Mouse (Mus musculus) heart, postnatal 36 days (tissue): ENCODE data around the gene Fbln1. TPM values are rescaled to one million over a fixed set of nuclear protein-coding genes. Genes with fewer than 3 reads are reported as not detected.

Source experiments
- DNase-seq, 2 experiments: peaks; one replicate each; pipeline ENCODE4 v3.0.0; 2021 to 2022
- intact Hi-C: fragments of 180-260 bp; cut with DNase I; formaldehyde crosslinking; loops from one replicate; pipeline ENCODE4 v1.15.1; 2025
- total RNA-seq, 2 experiments: library from RNA; stranded (reverse); gene quantifications; 2 replicates each; pipeline ENCODE4 v1.2.3; 2021

Fbln1 gene
- total RNA-seq = 10 to 100 TPM; 88.9 to 98.0 TPM

DNA sequence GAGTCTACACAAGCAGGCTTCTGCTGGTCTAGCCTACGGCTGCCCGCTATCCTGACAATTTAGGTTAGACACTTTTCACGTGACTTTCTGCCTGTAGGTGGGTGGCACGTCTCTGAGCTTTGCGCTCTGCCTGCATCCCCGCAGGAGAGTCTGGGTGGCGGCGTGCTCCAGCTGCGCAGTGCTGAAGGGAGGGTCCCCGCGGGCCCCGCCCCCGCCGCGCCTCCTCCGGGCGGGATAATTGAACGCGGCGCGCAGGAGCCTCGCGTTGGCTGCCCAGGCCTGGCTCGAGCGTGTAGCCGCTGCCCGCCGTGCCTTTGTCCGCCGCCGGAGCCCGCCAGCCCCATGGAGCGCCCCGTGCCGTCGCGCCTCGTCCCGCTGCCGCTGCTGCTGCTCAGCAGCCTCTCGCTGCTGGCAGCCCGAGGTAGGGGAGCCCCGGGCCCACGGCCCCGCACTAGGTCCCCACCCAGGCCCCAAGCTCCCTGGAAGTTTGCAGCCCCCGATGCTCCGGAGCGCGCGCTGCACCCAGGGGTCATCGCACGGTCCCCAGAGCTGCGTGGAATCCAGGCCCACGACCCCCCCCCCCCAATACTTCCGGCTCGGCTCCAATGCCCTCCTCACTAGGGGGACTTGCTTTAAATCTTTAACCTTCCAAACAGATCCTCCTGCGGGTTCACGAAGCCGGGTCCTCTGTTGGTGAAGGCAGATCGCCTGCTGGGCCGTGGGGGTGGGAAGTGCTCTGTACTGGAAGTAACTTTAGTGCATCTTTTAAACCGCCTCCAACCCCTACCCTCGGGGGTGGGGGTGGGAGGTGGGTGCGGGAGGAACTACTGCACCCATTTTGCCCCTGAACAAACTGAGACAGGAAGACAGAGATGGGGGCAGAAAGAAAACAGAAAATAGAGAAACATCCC, at the start of gene Fbln1:
Gene Fbln1 (plus strand): TSS at position 158 of the 911 bp plus-strand sequence.
- intact Hi-C loops = no loop called here

DNA sequence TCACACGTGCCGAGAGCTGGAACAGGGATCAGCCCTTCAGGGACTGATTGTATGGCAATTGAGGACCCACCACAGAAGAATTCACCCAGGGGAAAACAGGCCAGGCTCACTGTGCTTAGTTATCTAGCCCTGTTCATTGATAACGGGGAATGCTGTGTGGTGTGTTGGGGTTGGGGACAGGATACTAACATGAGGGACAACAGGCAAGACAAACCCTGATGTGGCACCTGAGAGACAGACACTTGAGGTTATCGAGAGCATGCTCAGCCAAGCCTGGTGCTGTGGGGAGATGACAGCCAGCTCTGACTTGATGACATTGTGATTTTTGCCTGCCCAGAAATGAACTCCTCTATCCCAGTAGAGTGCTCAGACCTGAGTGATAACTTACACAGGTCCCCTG, 49.6 kb upstream of the Fbln1 start:
- intact Hi-C loops = no loop called here

More for the DNA sequence above, at the start of gene Fbln1:
- DNase-seq = peak; percentile 74 to 75

DNA sequence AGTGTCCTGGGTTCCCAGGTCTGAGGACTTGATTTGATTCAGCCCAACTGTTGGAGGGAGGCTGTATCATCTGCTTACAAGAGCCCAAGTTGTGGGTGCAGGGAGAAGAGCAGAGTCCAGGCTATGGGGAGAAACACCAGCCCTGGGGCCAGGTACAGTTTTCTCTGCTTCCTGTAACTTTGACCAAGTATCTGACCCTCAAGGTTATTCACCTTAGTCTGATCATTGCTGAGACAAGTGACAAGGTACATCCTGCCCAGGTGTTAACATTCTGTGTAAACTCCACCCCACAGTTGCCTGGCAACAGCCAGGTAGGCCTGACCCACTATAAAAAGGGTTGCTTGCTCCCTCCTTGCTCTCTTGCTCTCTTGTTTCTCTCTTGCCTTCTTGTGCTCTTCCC, 44.3 kb upstream of the Fbln1 start:
- intact Hi-C loops = no loop called here
- DNase-seq = no peak

More for the DNA sequence above, 49.6 kb upstream of the Fbln1 start:
- DNase-seq = peak in 1 of 2 experiments; percentile 15

DNA sequence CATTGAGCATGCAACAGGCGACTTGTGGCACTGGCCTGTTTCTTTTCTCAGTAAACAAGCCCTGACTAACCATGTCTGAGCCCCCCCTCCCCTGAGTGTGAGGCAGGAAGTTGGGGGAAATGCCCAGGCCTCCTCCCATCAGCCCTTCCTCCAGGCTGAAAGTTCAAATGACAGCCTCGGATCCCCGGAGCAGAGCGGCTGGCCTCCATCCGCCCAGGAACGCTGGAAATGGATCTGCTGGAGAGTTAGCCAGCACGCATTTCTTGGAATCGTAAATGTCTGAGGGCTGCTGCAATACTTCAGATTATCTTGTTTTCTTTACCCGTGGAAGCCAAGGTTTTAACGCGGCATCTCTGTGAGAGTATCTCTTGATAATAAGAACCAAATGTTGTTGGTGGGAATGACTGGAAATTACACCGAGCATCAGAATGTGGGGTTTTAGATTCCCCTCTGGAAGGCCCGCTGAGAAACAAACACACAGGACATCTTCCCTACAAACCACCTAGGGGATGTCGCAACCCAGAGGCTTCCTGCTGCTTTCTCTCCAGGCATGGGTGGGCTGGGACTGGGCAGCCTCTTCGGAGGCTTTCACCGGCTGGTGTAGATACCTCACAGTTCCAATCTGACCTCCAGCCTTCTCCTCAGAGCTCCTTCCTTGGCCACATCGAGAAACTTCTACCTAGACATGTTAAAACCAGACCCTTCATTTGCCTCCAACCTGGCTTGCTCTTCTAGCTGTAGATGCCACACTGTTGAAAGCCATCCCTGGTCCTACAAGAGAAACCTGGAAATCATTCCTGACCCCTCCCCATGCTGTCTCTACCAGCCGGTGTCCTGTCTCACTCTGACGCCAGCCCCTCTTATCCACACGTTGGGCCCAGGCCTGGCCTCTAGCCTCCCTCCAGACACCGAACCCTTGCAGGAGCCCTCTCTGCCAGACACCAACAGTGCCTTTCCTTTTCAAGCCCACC, 42.8 kb upstream of the Fbln1 start:
- intact Hi-C loops = no loop called here
- DNase-seq = peak; percentile 54

DNA sequence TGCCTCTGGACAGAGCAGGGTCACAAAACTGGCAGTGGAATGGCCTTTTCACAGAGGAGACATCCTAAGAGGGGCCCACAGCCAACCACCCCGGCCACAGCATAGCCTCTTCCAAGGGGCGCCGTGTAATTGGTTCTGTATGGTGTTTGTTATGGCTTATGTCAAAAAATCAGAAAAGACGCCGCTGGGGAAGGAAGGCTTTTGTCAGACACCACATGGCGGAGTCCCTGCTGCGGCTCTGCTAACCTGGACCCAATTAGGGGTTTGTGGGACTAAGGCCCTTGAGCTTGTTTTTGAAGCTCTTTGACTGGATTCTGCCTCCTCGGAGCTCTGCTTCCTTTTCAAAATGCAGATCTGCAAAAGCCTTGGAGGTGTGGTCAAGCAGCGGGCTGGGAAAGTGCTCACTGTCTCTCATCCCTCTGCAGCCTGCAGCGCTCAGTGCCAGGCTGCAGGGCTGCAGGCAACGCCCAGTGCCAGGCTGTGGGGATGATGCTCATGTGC, 39.3 kb upstream of the Fbln1 start:
- no peak for DNase-seq
- intact Hi-C loops = no loop called here

GRCm38 (mm10) chr15:85167086-85167679, 38.6 kb upstream of the Fbln1 start:
- intact Hi-C loops = no loop called here
- DNase-seq = no peak

DNA sequence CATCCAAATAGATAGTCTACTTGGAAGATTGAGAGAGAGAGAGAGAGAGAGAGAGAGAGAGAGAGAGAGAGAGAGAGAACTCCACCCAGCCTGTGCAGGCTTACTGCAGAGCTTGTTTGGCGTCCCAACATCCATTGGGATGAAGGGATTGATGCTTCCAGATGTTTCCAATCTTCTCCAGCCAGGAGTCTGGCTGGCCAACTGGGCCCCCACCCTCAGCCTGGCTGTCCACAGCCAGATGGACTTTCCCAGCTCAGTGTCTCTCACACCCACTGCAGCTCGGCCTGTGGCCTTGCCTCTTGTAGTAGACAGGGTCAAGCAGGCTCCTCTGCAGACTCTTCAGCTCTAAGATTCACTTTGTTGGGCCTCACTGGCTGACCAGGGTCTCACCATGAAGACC, 33.7 kb upstream of the Fbln1 start:
- intact Hi-C loops = no loop called here
- DNase-seq = peak; percentile 43 to 49

DNA sequence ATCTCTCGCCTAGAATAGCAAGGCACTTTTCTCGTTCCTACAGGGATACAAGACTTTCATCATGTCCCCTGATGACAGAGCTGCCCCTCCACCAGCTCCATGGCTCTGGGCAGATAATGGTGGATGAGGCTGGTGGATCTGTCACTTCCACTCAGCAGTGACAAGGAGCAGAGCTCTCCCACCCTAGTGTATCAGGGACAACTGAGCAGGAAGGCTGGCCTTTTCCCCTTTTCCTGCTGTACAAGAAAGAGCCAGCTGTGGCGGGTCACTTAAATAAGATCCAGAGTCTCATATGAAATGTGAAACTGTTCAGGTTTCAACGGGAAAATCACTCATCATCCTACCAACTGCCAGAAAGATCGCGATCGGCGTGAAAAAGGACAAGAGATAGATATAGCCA, 32.3 kb upstream of the Fbln1 start:
- no peak for DNase-seq
- intact Hi-C loops = no loop called here

GRCm38 (mm10) chr15:85174060-85174459, 31.7 kb upstream of the Fbln1 start:
- no peak for DNase-seq
- intact Hi-C loops = no loop called here

DNA sequence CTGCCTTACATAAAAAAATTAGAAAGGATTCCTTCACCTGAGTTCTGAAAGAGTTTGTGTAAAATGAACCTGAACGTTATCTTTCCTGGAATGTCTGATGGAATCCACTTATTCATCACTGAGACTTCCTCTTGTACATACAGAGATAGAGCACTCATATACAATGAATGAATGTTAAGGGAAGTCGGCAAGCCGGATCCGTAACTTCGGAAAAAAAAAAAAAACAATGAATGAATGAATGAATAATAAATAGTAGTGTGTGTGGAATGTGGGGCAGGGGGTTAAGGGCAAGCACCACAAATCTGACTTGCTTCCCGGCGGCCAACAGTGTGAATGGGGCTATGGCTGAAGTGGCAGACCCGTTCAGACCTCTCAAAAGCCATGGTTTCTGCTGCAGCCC, 28.2 kb upstream of the Fbln1 start:
- intact Hi-C loops = no loop called here
- peak in 1 of 2 experiments; percentile 45 for DNase-seq

DNA sequence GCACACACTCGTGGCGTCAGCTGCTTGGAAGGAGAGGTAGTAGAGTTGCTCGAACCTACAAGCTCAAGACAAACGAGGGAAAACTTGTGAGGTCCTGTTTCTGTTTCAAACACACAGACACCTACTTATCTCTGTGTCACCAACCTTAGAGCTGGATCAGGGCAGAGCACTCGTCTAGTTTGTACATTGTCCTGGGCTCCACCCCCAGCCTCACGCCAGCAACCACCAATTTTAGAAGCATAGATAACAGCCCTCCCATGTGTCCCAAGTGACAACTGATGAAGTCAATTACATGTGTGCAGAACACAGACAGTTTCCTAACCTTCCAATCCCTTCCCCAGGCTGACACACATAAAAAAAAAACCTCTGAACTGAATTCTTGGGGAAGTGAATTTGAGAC, 27.6 kb upstream of the Fbln1 start:
- intact Hi-C loops = no loop called here

DNA sequence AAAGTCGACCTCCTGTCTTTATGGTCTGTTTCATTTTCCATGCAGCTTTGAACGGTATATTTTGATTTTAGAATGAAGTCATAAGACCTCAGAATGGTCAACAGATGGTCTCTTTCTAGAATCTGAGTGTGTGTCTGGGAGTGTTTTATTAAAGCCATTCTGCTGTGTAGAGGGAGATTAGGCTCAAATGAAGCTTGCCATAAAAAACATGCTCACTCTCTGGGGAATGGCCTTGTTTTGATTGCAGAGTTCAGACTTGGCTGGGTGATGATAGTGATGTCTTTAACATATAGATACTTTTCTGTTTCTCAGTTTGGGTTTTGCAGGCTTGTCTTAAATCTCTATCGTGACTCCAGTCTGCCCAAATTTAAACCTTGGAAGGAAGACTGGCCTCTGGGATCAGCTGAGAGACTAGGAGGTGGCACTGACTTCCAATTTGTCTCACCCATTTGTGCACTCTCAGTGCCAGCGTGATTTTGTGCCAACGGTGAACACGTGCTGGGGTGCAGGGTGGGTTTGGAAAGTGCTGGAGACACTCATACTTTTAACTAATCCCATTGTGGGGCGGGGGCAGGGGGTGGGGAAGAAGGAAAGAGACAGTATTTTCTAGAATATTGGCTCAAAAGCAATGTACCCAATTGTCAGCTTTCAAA, 26.1 kb upstream of the Fbln1 start:
- intact Hi-C loops = no loop called here
- peak in 1 of 2 experiments; percentile 42 for DNase-seq

More for the DNA sequence above, 27.6 kb upstream of the Fbln1 start:
- no peak for DNase-seq

- intact Hi-C loops = no loop called here
- no peak for DNase-seq
These were observed 25.4 kb upstream of the Fbln1 start for GRCm38 (mm10) chr15:85180368-85180767.

DNA sequence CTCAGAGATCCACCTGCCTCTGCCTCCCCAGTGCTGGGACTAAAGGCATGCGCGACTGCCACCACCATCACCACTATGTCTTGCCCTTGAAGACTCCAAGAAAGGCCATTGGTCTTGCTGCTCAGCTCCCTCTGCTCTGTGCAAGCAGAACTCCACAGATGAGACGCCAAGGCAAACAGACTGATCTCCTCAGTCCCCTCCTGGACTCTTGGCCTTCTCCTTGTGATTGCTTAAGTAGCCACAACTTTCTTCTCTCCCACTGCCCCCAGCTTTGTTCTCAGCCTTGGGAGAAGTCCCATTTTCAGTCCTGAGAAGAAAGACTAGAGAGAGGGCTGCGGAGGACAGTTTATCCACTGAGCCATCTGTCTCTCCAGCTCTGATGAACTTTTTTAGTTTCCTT, 23.7 kb upstream of the Fbln1 start:
- no peak for DNase-seq
- intact Hi-C loops = no loop called here

DNA sequence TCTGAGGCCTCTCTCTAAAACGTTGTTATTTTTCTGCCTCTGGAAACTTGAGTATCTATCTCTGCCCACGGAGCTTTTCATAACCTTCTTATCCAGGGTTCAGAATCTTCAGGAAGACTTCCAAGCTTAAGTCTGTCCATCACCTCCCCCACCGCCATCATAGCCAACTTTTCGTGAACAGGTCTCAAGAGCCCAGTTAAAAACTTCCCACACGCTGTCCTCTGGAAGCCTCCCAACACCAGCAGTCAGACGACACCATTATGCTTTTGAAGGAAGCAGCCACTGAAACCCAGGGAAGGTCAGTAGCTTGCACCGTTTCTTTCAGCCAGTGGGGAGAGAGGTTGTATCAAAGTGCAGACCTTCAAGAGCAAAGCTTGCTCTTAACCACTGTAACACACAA, 18.8 kb upstream of the Fbln1 start:
- DNase-seq = no peak
- intact Hi-C loops = no loop called here

DNA sequence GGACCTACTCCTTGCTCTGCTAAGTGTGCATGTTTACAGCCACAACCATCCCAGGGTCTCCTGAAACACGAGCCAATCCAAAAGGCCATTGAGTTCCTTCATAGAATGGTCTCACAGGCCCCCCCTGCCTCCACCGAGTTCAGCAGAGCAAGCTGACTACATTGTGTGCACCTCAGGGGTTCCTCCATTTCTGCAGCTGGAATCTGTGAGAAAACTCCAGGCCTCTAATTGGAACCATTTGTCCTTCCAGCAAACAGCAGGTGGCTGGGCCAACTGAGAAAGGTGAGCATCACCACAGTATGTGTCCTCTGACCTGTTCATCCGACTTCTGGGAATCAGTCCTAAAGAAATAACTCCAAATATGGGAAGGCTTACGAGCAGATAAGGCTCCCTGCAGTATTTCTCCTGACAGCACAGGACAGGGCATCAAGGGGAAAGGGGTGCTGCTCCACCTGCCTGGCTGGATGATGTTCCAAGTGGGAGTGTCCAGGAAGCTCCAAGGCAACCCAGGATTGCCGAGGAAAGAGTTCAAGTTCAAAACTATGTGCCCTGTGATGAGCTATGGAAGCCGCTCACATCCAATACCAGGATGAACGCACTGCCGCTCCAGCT, 17.5 kb upstream of the Fbln1 start:
- intact Hi-C loops = no loop called here
- DNase-seq = no peak

DNA sequence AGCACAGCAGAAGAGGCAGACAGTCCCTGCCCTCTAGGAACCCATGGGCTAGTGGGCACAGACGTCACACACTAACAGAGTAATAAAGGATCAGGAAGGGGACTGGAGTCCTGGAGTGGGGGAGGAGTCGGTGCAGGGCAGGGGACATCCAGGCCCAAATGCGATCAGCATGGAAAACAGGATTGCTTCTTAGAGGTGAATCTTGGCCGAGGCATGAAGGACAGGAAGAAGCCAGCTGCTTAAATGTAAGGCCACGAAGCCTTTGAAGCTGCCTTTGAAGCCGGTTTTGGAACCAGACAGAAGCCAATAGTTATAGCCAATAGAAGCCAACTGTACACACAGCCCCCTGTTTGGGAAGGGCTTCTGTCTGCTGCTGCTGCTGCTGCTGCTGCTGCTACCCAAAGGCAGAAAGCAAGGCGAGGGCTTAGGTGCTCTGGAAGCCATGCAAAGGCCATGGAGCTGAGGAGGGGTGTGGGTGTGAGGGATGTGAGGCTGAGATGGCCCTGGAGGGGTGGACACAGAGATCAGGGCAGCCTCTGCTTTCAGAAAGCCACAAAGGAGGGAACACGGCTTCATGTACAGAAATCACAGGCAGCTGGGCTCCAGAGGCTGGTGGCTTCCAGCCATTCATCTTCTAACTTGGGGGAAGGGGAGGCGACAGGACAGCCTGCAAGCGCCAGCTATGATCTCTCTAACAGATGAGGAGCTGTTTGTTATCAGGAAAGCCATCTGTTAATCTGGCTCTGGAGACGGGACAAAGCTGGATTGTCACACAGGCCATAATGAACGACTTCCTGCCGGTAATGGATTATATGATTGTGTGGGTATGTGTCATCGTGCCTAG, 5.1 kb upstream of the Fbln1 start:
- intact Hi-C loops = loop anchor here (1.0 kb wide), 1 partner anchor 16 kb away; no protein-coding TSS in a partner anchor
- no peak for DNase-seq

- no peak for DNase-seq
- intact Hi-C loops = no loop called here
These were observed 3.5 kb upstream of the Fbln1 start for GRCm38 (mm10) chr15:85202199-85202598.

- intact Hi-C loops = no loop called here
These were observed 3.0 kb upstream of the Fbln1 start for GRCm38 (mm10) chr15:85202787-85203186.

More at GRCm38 (mm10) chr15:85202787-85203186, 3.0 kb upstream of the Fbln1 start:
- no peak for DNase-seq
